ENCODE assay signal across 9 mouse cellular contexts in the genomic region with DNA sequence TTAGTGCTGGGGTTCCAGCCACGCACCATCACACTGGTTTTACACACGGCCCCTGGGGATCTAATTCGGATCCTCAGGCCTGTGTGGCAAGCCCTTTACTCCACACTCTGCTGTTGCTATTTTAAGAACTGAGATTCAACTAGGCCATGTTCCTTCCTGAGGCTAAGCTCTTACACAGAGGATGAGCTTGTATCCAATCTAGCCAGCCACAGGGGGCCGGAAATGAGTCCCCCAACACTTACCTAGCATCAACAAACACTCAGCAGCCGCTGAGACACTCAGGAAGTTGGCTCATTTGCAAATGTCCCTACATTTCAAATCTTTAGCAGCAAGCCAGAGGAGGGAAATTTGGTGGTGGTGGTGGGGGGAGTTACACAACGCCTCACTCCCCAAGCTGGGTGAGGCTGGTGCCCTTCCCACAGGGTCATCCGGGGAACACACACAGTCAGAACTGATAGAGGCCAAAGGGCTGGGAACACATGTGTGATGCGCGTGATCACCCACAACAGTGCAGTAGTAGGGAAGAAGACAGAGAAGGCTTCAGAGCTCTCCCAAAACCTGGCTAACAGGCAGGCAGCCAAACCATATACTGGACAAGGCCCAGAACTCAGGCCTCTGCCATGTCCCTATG. TPM values are rescaled to one million over a fixed set of nuclear protein-coding genes. Genes with fewer than 3 reads are reported as not detected.
DNase-seq lines count a peak whose midpoint lies in the region; ATAC-seq and TF ChIP-seq lines count a peak whose summit lies in the region.
"Had no signal": no experiment of that assay in that cellular context is flagged by ENCODE, and none has a peak within 500 bp of the region (broad histone marks: within the 10 kb centered on the region; RNA-seq: fewer than 3 reads in every experiment).

No protein-coding gene starts in this region.

- 24% methylated on average over 9 of the region's 9 CpGs for WGBS in lung, embryonic 15.5 days
- 55% methylated on average over 9 of the region's 9 CpGs for WGBS in stomach, postnatal 0 days

- no peak overlapping the region for H3K9ac ChIP-seq in lung, embryonic 15.5 days
- no peak overlapping the region for H3K9ac ChIP-seq in stomach, postnatal 0 days (ENCODE audit: low read length)

- H3K27ac ChIP-seq in lung, embryonic 15.5 days, result peak overlapping the region; percentile 94
- H3K27ac ChIP-seq in stomach, postnatal 0 days (replicated peaks), result peak overlapping the region; percentile 45; the same call in 1 of the 2 replicates

- H3K4me1 ChIP-seq in lung, embryonic 15.5 days, result peaks cover 42% of the 10 kb centered on the region
- H3K4me1 ChIP-seq in stomach, postnatal 0 days (replicated peaks; ENCODE audit: control insufficient read depth, insufficient read depth), result 0 out of 2 replicates have a peak, but pooled peaks cover 2% of the 10 kb centered on the region

- no peak overlapping the region for H3K4me3 ChIP-seq in lung, embryonic 15.5 days
- no peak overlapping the region for H3K4me3 ChIP-seq in stomach, postnatal 0 days (ENCODE audit: low read depth, low read length)

- peak; percentile 39 to 67 for DNase-seq in adrenal gland, adult (ENCODE audit: inconsistent age in 2 of 2, low spot score in 1 of 2)
- no peak for DNase-seq in adrenal gland, adult 2 months
- peak; percentile 16 for DNase-seq in thymus, postnatal 14 days
- no peak for DNase-seq in thymus, postnatal 36 days
- DNase-seq in stomach, postnatal 0 days (ENCODE audit: low spot score), result no peak
- DNase-seq in right cerebral cortex, postnatal 25 days, result no peak
- DNase-seq in layer of hippocampus, postnatal 25 days (ENCODE audit: extremely low spot score in 1 of 2, low spot score in 1 of 2), result no peak
- DNase-seq: kidney, adult 9 months had no signal

- TF ChIP-seq EP300 in stomach, postnatal 0 days (optimal IDR thresholded peaks at IDR 0.05), result no peak

- peak overlapping the region; percentile 24 for H3K4me2 ChIP-seq in lung, embryonic 15.5 days
- H3K4me2 ChIP-seq in stomach, postnatal 0 days (replicated peaks; ENCODE audit: low read depth), result no peak overlapping the region

- H3K9me3 ChIP-seq in lung, embryonic 15.5 days, result no peaks in the 10 kb centered on the region
- no peaks in the 10 kb centered on the region for H3K9me3 ChIP-seq in stomach, postnatal 0 days (ENCODE audit: control insufficient read depth, low read length)

- no peaks in the 10 kb centered on the region for H3K36me3 ChIP-seq in lung, embryonic 15.5 days
- H3K36me3 ChIP-seq in stomach, postnatal 0 days (ENCODE audit: control insufficient read depth, insufficient read depth, low read length), result no peaks in the 10 kb centered on the region

- peak; percentile 81 for ATAC-seq in lung, embryonic 15.5 days (ENCODE audit: borderline replicate concordance, extremely low read depth, low FRiP score, low TSS enrichment)
- no peak for ATAC-seq in stomach, postnatal 0 days (ENCODE audit: low FRiP score, low TSS enrichment)

- no peaks in the 10 kb centered on the region for H3K27me3 ChIP-seq in lung, embryonic 15.5 days
- no peaks in the 10 kb centered on the region for H3K27me3 ChIP-seq in stomach, postnatal 0 days (ENCODE audit: control insufficient read depth, insufficient read depth, low read length)

- TF ChIP-seq CTCF in stomach, postnatal 0 days (IDR thresholded peaks at IDR 0.05; ENCODE audit: low read depth), result no peak

RNA-seq across cellular contexts. Expression of a gene that starts 2.4 kb away (rescaled TPM):
- total RNA-seq in adrenal gland, adult 2 months (2021), result 10 to 100 TPM; 25.4 to 34.1 TPM
- polyA plus RNA-seq in adrenal gland, adult 2 months (2012; rRNA removed), result 37.9 and 73.5 TPM in 2 replicates
- polyA plus RNA-seq in lung, embryonic 15.5 days (2015; fragmentation: Nextera tagmentation; extraction: Ambion mirVana), result 19.3 and 24.1 TPM in 2 replicates
- polyA plus RNA-seq in stomach, postnatal 0 days (2015; fragmentation: Nextera tagmentation; extraction: Ambion mirVana), result 28.3 and 29.2 TPM in 2 replicates
- 1 to 10 TPM; 2.7 to 4.2 TPM for total RNA-seq in layer of hippocampus, postnatal 25 days (2021)

RNA-seq across cellular contexts. Expression of a gene that starts 25.5 kb away (rescaled TPM):
- total RNA-seq in adrenal gland, adult 2 months (2021), result 10 to 100 TPM; 49.6 to 51.2 TPM
- polyA plus RNA-seq in adrenal gland, adult 2 months (2012; rRNA removed), result 61.7 and 81.7 TPM in 2 replicates
- 38.6 and 38.7 TPM in 2 replicates for polyA plus RNA-seq in lung, embryonic 15.5 days (2015; fragmentation: Nextera tagmentation; extraction: Ambion mirVana)
- polyA plus RNA-seq in stomach, postnatal 0 days (2015; fragmentation: Nextera tagmentation; extraction: Ambion mirVana), result 20.1 and 21.8 TPM in 2 replicates
- total RNA-seq in layer of hippocampus, postnatal 25 days (2021), result 10 to 100 TPM; 37.4 to 39.6 TPM

RNA-seq across cellular contexts. Expression of a gene that starts 40.5 kb away (rescaled TPM):
- total RNA-seq in adrenal gland, adult 2 months (2021), result 10 to 100 TPM; 33.5 to 37.5 TPM
- 57.0 and 60.9 TPM in 2 replicates for polyA plus RNA-seq in adrenal gland, adult 2 months (2012; rRNA removed)
- polyA plus RNA-seq in lung, embryonic 15.5 days (2015; fragmentation: Nextera tagmentation; extraction: Ambion mirVana), result 79.3 and 79.4 TPM in 2 replicates
- polyA plus RNA-seq in stomach, postnatal 0 days (2015; fragmentation: Nextera tagmentation; extraction: Ambion mirVana), result 49.1 and 51.2 TPM in 2 replicates
- total RNA-seq in layer of hippocampus, postnatal 25 days (2021), result 10 to 100 TPM; 47.5 to 48.8 TPM

RNA-seq across cellular contexts. Expression of a gene that starts 54.7 kb away (rescaled TPM):
- 10 to 100 TPM; 45.3 to 50.7 TPM for total RNA-seq in adrenal gland, adult 2 months (2021)
- 5.6 and 7.8 TPM in 2 replicates for polyA plus RNA-seq in adrenal gland, adult 2 months (2012; rRNA removed)
- 55.6 and 56.9 TPM in 2 replicates for polyA plus RNA-seq in lung, embryonic 15.5 days (2015; fragmentation: Nextera tagmentation; extraction: Ambion mirVana)
- 29.5 TPM in 2 replicates for polyA plus RNA-seq in stomach, postnatal 0 days (2015; fragmentation: Nextera tagmentation; extraction: Ambion mirVana)
- total RNA-seq in layer of hippocampus, postnatal 25 days (2021), result 10 to 100 TPM; 60.0 to 61.7 TPM

RNA-seq across cellular contexts. Expression of a gene that starts 54.8 kb away (rescaled TPM):
- total RNA-seq in adrenal gland, adult 2 months (2021), result 10 to 100 TPM; 24.2 to 38.1 TPM
- polyA plus RNA-seq in adrenal gland, adult 2 months (2012; rRNA removed), result 21.1 and 32.9 TPM in 2 replicates
- 14.8 and 16.6 TPM in 2 replicates for polyA plus RNA-seq in lung, embryonic 15.5 days (2015; fragmentation: Nextera tagmentation; extraction: Ambion mirVana)
- polyA plus RNA-seq in stomach, postnatal 0 days (2015; fragmentation: Nextera tagmentation; extraction: Ambion mirVana), result 8.9 and 9.0 TPM in 2 replicates
- 10 to 100 TPM; 82.8 to 89.9 TPM for total RNA-seq in layer of hippocampus, postnatal 25 days (2021)

Comparison
In these comparisons a context has a peak if more than half of its experiments do, and no peak if none do; other contexts are left out.
1. DNase-seq: peak in adrenal gland, adult (2 of 2) and thymus, postnatal 14 days (single experiment); none in adrenal gland, adult 2 months (single experiment), thymus, postnatal 36 days (0 of 2), stomach, postnatal 0 days (single experiment), right cerebral cortex, postnatal 25 days (single experiment) and layer of hippocampus, postnatal 25 days (0 of 2).